Comparison of ENCODE assay signal across 19 mouse cellular contexts in genomic region chr19:60870489-60870888, GRCm38 (mm10). TPM values are rescaled to one million over a fixed set of nuclear protein-coding genes. Genes with fewer than 3 reads are reported as not detected.
DNase-seq lines count a peak whose midpoint lies in the region; ATAC-seq and TF ChIP-seq lines count a peak whose summit lies in the region.
"Had no signal": no experiment of that assay in that cellular context is flagged by ENCODE, and none has a peak within 500 bp of the region (broad histone marks: within the 10 kb centered on the region; RNA-seq: fewer than 3 reads in every experiment).

No protein-coding gene starts in this region.

- H3K36me3 ChIP-seq in lung, embryonic 14.5 days (ENCODE audit: insufficient read depth), result peaks cover 26% of the 10 kb centered on the region
- H3K36me3 ChIP-seq in heart, embryonic 11.5 days (ENCODE audit: control insufficient read depth, insufficient read depth, low read length), result peaks cover 11% of the 10 kb centered on the region; the same call in 1 of the 2 replicates

- intact Hi-C loops in gastrocnemius, adult 2 months (cut with DNase I), result no loop called here
- intact Hi-C loops in gastrocnemius, postnatal 14 days (cut with DNase I; ENCODE audit: low total_unique reads), result no loop called here

- ATAC-seq in lung, embryonic 14.5 days (ENCODE audit: insufficient read depth), result no peak
- ATAC-seq in Patski, result no peak
- ATAC-seq in heart, embryonic 11.5 days (replicated peaks; ENCODE audit: insufficient number of reproducible peaks, low FRiP score, low TSS enrichment), result no peak
- ATAC-seq: activated CD4-positive, CD25-positive, alpha-beta regulatory T cell, adult 4 months; intestine, embryonic 16.5 days had no signal

- in situ Hi-C loops in Patski (cut with MboI; ENCODE audit: low pct_unique_long_range_greater_than_20kb), result no loop called here

- WGBS in lung, embryonic 14.5 days, result 84% methylated on average over 1 of the region's 1 CpGs
- WGBS in heart, embryonic 11.5 days (ENCODE audit: insufficient replicate concordance), result 93% methylated on average over 1 of the region's 1 CpGs

- H3K9me3 ChIP-seq in lung, embryonic 14.5 days (ENCODE audit: low read depth, low read length), result no peaks in the 10 kb centered on the region
- no peaks in the 10 kb centered on the region for H3K9me3 ChIP-seq in heart, embryonic 11.5 days (replicated peaks; ENCODE audit: control insufficient read depth, low read length)
- H3K9me3 ChIP-seq: embryonic facial prominence, embryonic 12.5 days; hindbrain, embryonic 13.5 days; midbrain, embryonic 10.5 days had no signal

- no peak overlapping the region for H3K4me3 ChIP-seq in gastrocnemius, adult 2 months
- no peak overlapping the region for H3K4me3 ChIP-seq in lung, embryonic 14.5 days (ENCODE audit: low read depth, low read length)
- H3K4me3 ChIP-seq in heart, embryonic 11.5 days (ENCODE audit: low read depth, low read length), result no peak overlapping the region
- H3K4me3 ChIP-seq: embryonic facial prominence, embryonic 12.5 days; hindbrain, embryonic 13.5 days; midbrain, embryonic 10.5 days had no signal

- no peaks in the 10 kb centered on the region for H3K27me3 ChIP-seq in lung, embryonic 14.5 days (ENCODE audit: insufficient read depth, low read length)
- no peaks in the 10 kb centered on the region for H3K27me3 ChIP-seq in Patski
- H3K27me3 ChIP-seq in heart, embryonic 11.5 days (ENCODE audit: control insufficient read depth, insufficient read depth, low read length), result no peaks in the 10 kb centered on the region
- H3K27me3 ChIP-seq: embryonic facial prominence, embryonic 12.5 days; hindbrain, embryonic 13.5 days had no signal

- no peak overlapping the region for H3K27ac ChIP-seq in gastrocnemius, adult 2 months
- no peak overlapping the region for H3K27ac ChIP-seq in lung, embryonic 14.5 days (ENCODE audit: low read depth)
- no peak overlapping the region for H3K27ac ChIP-seq in heart, embryonic 11.5 days (ENCODE audit: low read depth, low read length)
- H3K27ac ChIP-seq: embryonic facial prominence, embryonic 12.5 days; hindbrain, embryonic 13.5 days; midbrain, embryonic 10.5 days had no signal

- TF ChIP-seq CTCF in gastrocnemius, adult 2 months (IDR thresholded peaks at IDR 0.05), result peak; percentile 44
- TF ChIP-seq CTCF in lung, embryonic 14.5 days (IDR thresholded peaks at IDR 0.05; ENCODE audit: low read depth), result no peak; the same call in 1 of the 2 replicates
- peak; percentile 29 for TF ChIP-seq CTCF in Patski (IDR thresholded peaks at IDR 0.05)

- CTCF ChIA-PET in Patski (lab: Charles Lee), result interaction anchor here (0.8 to 2.1 kb wide), 2 partner anchors 214 to 227 kb away, joined by 3 to 7 read pairs; no protein-coding TSS in a partner anchor

- POLR2A ChIA-PET in Patski (lab: Charles Lee), result interaction anchor here (0.6 kb wide), 1 partner anchor 8 kb away, joined by 4 read pairs; no protein-coding TSS in a partner anchor

- no peak overlapping the region for H3K9ac ChIP-seq in lung, embryonic 14.5 days
- H3K9ac ChIP-seq in heart, embryonic 11.5 days (ENCODE audit: low read depth, low read length), result no peak overlapping the region
- H3K9ac ChIP-seq: embryonic facial prominence, embryonic 12.5 days; hindbrain, embryonic 13.5 days had no signal

- H3K4me1 ChIP-seq in lung, embryonic 14.5 days (ENCODE audit: insufficient read depth), result peaks cover 4% of the 10 kb centered on the region; the same call in 1 of the 2 replicates
- H3K4me1 ChIP-seq in heart, embryonic 11.5 days (ENCODE audit: control insufficient read depth, insufficient read depth, low read length), result peaks cover 7% of the 10 kb centered on the region; the same call in 1 of the 2 replicates

- no peak overlapping the region for H3K4me2 ChIP-seq in lung, embryonic 14.5 days
- H3K4me2 ChIP-seq in heart, embryonic 11.5 days, result no peak overlapping the region
- H3K4me2 ChIP-seq: embryonic facial prominence, embryonic 12.5 days; hindbrain, embryonic 13.5 days had no signal

- no peak for DNase-seq in gastrocnemius, adult 2 months
- no peak for DNase-seq in gastrocnemius, postnatal 14 days
- DNase-seq in lung, embryonic 14.5 days, result peak; percentile 4
- DNase-seq in lung, postnatal 14 days, result no peak
- no peak for DNase-seq in Patski (ENCODE audit: low read depth, low spot score)
- no peak for DNase-seq in adrenal gland, adult (ENCODE audit: inconsistent age in 2 of 2, low spot score in 1 of 2)
- DNase-seq: adrenal gland, postnatal 36 days; cerebellum, adult 8-10 months; gastrocnemius, postnatal 10 days; heart, postnatal 10 days; kidney, postnatal 14 days; right cerebral cortex, postnatal 14 days; thymus, postnatal 25 days had no signal

RNA-seq across cellular contexts. Expression of gene Prdx3, which starts 3.9 kb away (rescaled TPM):
- total RNA-seq in gastrocnemius, adult 2 months (2021), result 100 to 1,000 TPM; 207 to 240 TPM
- 100 to 1,000 TPM; 163 to 192 TPM for total RNA-seq in gastrocnemius, postnatal 14 days (2021)
- 115 and 125 TPM in 2 replicates for polyA plus RNA-seq in lung, embryonic 14.5 days (2014; fragmentation: Nextera tagmentation; extraction: Ambion mirVana)
- polyA plus RNA-seq in Patski (2021), result 155 TPM
- 205 and 208 TPM in 2 replicates for polyA plus RNA-seq in heart, embryonic 11.5 days (2014; fragmentation: Nextera tagmentation; extraction: Ambion mirVana)

RNA-seq across cellular contexts. Expression of gene Sfxn4, which starts 9.2 kb away (rescaled TPM):
- total RNA-seq in gastrocnemius, adult 2 months (2021), result 1 to 10 TPM; 1.6 to 4.2 TPM
- 1 to 10 TPM; 1.6 to 1.9 TPM for total RNA-seq in gastrocnemius, postnatal 14 days (2021)
- polyA plus RNA-seq in lung, embryonic 14.5 days (2014; fragmentation: Nextera tagmentation; extraction: Ambion mirVana), result 6.4 and 6.5 TPM in 2 replicates
- polyA plus RNA-seq in Patski (2021), result 6.8 TPM
- 6.9 and 7.3 TPM in 2 replicates for polyA plus RNA-seq in heart, embryonic 11.5 days (2014; fragmentation: Nextera tagmentation; extraction: Ambion mirVana)

RNA-seq across cellular contexts. Expression of gene Grk5, which starts 19.1 kb away (rescaled TPM):
- total RNA-seq in gastrocnemius, adult 2 months (2021), result 1 to 10 TPM; 3.9 to 5.4 TPM
- total RNA-seq in gastrocnemius, postnatal 14 days (2021), result 1 to 10 TPM; 6.4 to 6.5 TPM
- polyA plus RNA-seq in lung, embryonic 14.5 days (2014; fragmentation: Nextera tagmentation; extraction: Ambion mirVana), result 3.2 and 4.5 TPM in 2 replicates
- 13.8 TPM for polyA plus RNA-seq in Patski (2021)
- 4.7 and 4.9 TPM in 2 replicates for polyA plus RNA-seq in heart, embryonic 11.5 days (2014; fragmentation: Nextera tagmentation; extraction: Ambion mirVana)

RNA-seq across cellular contexts. Expression of gene Fam45a, which starts 59.1 kb away (rescaled TPM):
- 10 to 100 TPM; 11.2 to 12.2 TPM for total RNA-seq in gastrocnemius, adult 2 months (2021)
- total RNA-seq in gastrocnemius, postnatal 14 days (2021), result 10 to 100 TPM in 1 of 2 experiments, 1 to 10 TPM in 1; 8.3 to 11.3 TPM
- polyA plus RNA-seq in lung, embryonic 14.5 days (2014; fragmentation: Nextera tagmentation; extraction: Ambion mirVana), result 31.0 and 31.3 TPM in 2 replicates
- polyA plus RNA-seq in Patski (2021), result 40.2 TPM
- 24.7 and 30.0 TPM in 2 replicates for polyA plus RNA-seq in heart, embryonic 11.5 days (2014; fragmentation: Nextera tagmentation; extraction: Ambion mirVana)
